Mouse (Mus musculus) liver, embryonic 14.5 days (tissue): Measurements from ENCODE around the gene Lypla2. TPM values are rescaled to one million over a fixed set of nuclear protein-coding genes. Genes with fewer than 3 reads are reported as not detected.
"Not testable (repeated sequence)": the region's sequence is repeated elsewhere in the genome, so short reads cannot be mapped to it uniquely, and the experiment has no call there.

ENCODE experiments used
- ATAC-seq: fragments of 200-750 bp; cut with Nextera tagmentation; 2 replicates; pipeline ENCODE4 v1.8.0; 2017; ENCODE audit warnings: moderate number of reproducible peaks, mild to moderate bottlenecking, moderate library complexity; ENCODE audit not compliant: insufficient read depth
- DNase-seq, 3 experiments: peaks; one replicate each; pipeline ENCODE4 v3.0.0-alpha.2; 2012 to 2013; ENCODE audit warnings: low read depth in 3 of 3, low spot score in 3 of 3
- H3K27ac ChIP-seq: fragments of 300-500 bp; sonication (generic); 2 replicates; pipeline ENCODE4 v1.5.1; 2014; ENCODE audit warnings: moderate library complexity, mild to moderate bottlenecking, control low read depth, inconsistent platforms
- H3K27me3 ChIP-seq: fragments of 300-500 bp; sonication (generic); 2 replicates; pipeline ENCODE4 v1.6.1; 2014; ENCODE audit warnings: mild to moderate bottlenecking, low read length, moderate library complexity; ENCODE audit not compliant: control insufficient read depth, insufficient read depth
- H3K36me3 ChIP-seq: fragments of 300-500 bp; sonication (generic); replicated peaks from 2 replicates; pipeline ENCODE4 v1.6.1; 2014; ENCODE audit warnings: low read depth; ENCODE audit not compliant: control insufficient read depth, insufficient read depth
- H3K4me1 ChIP-seq, 2 experiments: fragments of 200-500 bp in 1 of 2; fragments of 300-500 bp in 1 of 2; sonication (generic) in 1 of 2; replicated peaks; 2 replicates each; pipeline ENCODE4 v1.6.1; 2012 to 2014; ENCODE audit warnings: antibody characterized with exemption in 1 of 2, inconsistent platforms in 1 of 2, low read length in 1 of 2; ENCODE audit not compliant: control insufficient read depth in 2 of 2, insufficient read depth in 2 of 2
- H3K4me2 ChIP-seq: fragments of 300-500 bp; sonication (generic); 2 replicates; pipeline ENCODE4 v1.6.1; 2014; ENCODE audit warnings: low read depth, mild to moderate bottlenecking, control low read depth, moderate library complexity
- H3K4me3 ChIP-seq, 2 experiments: fragments of 200-500 bp in 1 of 2; fragments of 300-500 bp in 1 of 2; sonication (generic) in 1 of 2; 2 replicates each; pipeline ENCODE4 v1.5.1; 2012 to 2014; ENCODE audit warnings: low read depth in 2 of 2, low read length in 2 of 2, mild to moderate bottlenecking in 2 of 2, control low read depth in 1 of 2, inconsistent platforms in 1 of 2, moderate library complexity in 1 of 2; ENCODE audit not compliant: insufficient read depth in 1 of 2
- H3K9ac ChIP-seq: fragments of 300-500 bp; sonication (generic); replicated peaks from 2 replicates; pipeline ENCODE4 v1.6.1; 2014; ENCODE audit warnings: mild to moderate bottlenecking, control low read depth, moderate library complexity
- H3K9me3 ChIP-seq: fragments of 300-500 bp; sonication (generic); 2 replicates; pipeline ENCODE4 v1.6.1; 2016; ENCODE audit warnings: low read length, mixed read lengths; ENCODE audit not compliant: control insufficient read depth
- CTCF ChIP-seq: IDR thresholded peaks from 2 replicates; pipeline ENCODE4 v1.5.1; 2016; ENCODE audit warnings: antibody characterized with exemption, low read depth, control low read depth
- EP300 ChIP-seq: IDR thresholded peaks from 2 replicates; pipeline ENCODE4 v1.6.1; 2016; ENCODE audit warnings: antibody characterized with exemption, low read depth
- WGBS: fragments of 180-500 bp; shearing (Covaris S2); extraction: QIAGEN DNeasy Blood & Tissue Kit; methylation state at CpG from one replicate; pipeline ENCODE4 v1.1.7; 2014; ENCODE audit not compliant: insufficient replicate concordance; 5-methylcytosine and 5-hydroxymethylcytosine counted together
- polyA plus RNA-seq, 2 experiments: library from polyadenylated mRNA; depleted of rRNA in 1 of 2; stranded (reverse) in 1 of 2; unstranded in 1 of 2; fragments of >200 nt; fragmentation: Nextera tagmentation in 1 of 2; extraction: Ambion mirVana in 1 of 2; gene quantifications; 2 replicates each; pipeline versions ENCODE4 v1.2.1 to v1.2.3; 2012 to 2014

Lypla2 gene
- polyA plus RNA-seq, 2 experiments, result 26.5 to 30.6 TPM

DNA sequence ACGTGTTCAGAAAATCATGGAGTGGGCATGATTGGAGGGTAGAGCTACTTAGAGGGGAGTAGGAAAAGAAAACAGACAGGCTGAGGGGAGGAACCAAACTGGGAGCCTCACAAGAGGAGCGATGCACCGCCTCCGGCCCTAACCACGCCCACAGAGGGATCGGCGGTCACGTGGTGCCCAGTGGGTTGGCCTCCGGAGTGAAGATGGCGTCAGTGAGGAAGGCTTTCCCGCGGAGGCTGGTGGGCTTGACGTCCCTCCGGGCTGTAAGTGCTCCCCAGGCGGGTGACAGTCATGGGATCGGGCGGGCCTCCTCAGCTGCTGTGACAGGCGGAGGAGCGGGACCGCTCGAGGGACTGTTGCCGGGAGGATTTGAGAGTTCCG lies 26.2 kb downstream of the Lypla2 start, which contains the start of gene Hmgcl:
Hmgcl (plus strand) TSS at position 171 of the 381 bp plus-strand sequence.
- under 1% methylated on average over 22 of the region's 23 CpGs for WGBS
- 0 out of 2 replicates have a peak, but pooled peaks cover under 1% of the 10 kb centered on the region for H3K9me3 ChIP-seq
- H3K27ac ChIP-seq, result peak within 1 kb of the TSS; percentile 24
- DNase-seq (peak; percentile 82 to 90 (median 86)), ATAC-seq (peak; percentile 85)
- no peaks in the 10 kb centered on the region for H3K27me3 ChIP-seq
- H3K9ac ChIP-seq, result peak within 1 kb of the TSS; percentile 96
- peak within 1 kb of the TSS; percentile 88 to 97 for H3K4me3 ChIP-seq
- H3K4me2 ChIP-seq, result peak within 1 kb of the TSS; percentile 82
- H3K4me1 ChIP-seq, result peaks cover 6 to 14% of the 10 kb centered on the region in 2 experiments
- no peak for TF ChIP-seq CTCF
- TF ChIP-seq EP300, result no peak
- H3K36me3 ChIP-seq, result no peaks in the 10 kb centered on the region

DNA sequence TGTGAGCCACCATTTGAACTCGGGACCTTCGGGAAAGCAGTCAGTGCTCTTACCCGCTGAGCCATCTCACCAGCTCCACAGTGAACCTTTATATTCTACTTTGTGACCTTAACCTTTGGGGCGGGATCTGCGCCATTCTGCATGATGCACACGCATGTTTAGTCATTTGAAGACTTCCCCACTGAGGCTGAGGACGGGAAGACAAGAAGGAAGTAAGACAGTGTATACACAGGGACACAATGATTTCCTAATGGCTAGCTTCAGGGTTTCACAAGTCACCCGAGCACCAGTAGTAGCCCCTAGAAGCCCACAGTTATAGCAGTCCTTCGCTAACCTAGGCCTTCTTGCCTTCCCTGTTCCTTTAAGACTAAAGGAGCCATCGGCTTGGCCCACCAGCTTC lies 26.7 kb downstream of the Lypla2 start:
- H3K4me3 ChIP-seq, result peak overlapping the region; percentile 88 to 97; a peak in 3 of 4 replicates
- ATAC-seq, result no peak
- H3K9ac ChIP-seq, result peak overlapping the region; percentile 24

DNA sequence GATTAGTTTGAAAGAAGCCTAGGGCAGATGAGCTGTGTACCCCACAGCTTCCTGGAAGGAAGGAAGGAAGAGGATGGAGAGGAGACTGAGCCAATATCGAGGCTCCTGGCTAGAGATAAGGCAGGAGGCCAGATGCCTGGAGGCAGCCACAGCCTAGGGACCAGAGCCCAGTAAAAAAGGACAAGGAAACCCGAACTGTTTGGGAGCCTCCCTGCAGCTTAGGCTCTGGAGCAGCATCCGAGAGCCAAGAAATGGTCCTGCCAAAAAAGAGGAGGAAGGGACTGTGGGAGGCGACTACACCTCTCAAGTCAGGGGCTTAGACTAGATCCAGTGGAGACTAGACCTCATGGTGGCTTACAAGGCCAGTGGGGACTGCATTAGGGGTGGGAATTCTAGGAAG lies 29.0 kb downstream of the Lypla2 start:
- Histone ChIP-seq H3K4me3 (no peak overlapping the region), H3K9me3 (no peaks in the 10 kb centered on the region), H3K9ac (no peak overlapping the region), H3K4me2 (no peak overlapping the region), H3K36me3 (0 out of 2 replicates have a peak, but pooled peaks cover 2% of the 10 kb centered on the region), H3K4me1 (peaks cover 6 to 22% of the 10 kb centered on the region in 2 experiments), H3K27me3 (no peaks in the 10 kb centered on the region), H3K27ac (no peak overlapping the region)
- DNase-seq, result no peak
- TF ChIP-seq EP300 (no peak), CTCF (no peak)
- no peak for ATAC-seq
- 50% methylated on average over 4 of the region's 4 CpGs for whole genome bisulfite sequencing

More for the DNA sequence above, 26.7 kb downstream of the Lypla2 start:
- H3K9me3 ChIP-seq, result no peaks in the 10 kb centered on the region
- TF ChIP-seq CTCF (no peak), EP300 (no peak)
- H3K36me3 ChIP-seq, result no peaks in the 10 kb centered on the region
- H3K4me2 ChIP-seq, result peak overlapping the region; percentile 82
- no peaks in the 10 kb centered on the region for H3K27me3 ChIP-seq
- DNase-seq, result no peak
- peak overlapping the region; percentile 24; the same call in 1 of the 2 replicates for H3K27ac ChIP-seq
- H3K4me1 ChIP-seq, result peaks cover 6 to 14% of the 10 kb centered on the region in 2 experiments
- 61% methylated on average over 10 of the region's 10 CpGs for WGBS

DNA sequence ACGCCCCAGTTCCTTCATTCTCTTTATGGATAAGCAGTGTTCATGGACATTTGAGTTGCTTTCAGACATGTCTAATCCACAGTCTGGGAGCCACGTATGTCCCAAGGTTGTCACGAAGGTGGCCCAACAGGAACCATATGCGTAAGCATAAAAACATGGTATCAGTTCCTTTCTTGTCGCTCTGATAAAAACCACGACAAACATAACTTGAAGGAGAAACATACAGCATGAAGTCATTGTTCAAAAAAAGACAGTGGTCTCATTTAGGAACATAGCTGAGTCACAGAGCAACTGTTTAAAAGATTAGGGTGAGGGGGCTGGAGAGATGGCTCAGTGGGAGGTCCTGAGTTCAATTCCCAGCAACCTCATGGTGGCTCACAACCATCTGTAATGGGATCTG lies 30.2 kb downstream of the Lypla2 start:
- no peak for TF ChIP-seq EP300
- TF ChIP-seq CTCF, result no peak
- DNase-seq (no peak), ATAC-seq (no peak)
- no peaks in the 10 kb centered on the region for H3K27me3 ChIP-seq
- H3K9me3 ChIP-seq, result no peaks in the 10 kb centered on the region
- no peak overlapping the region for H3K4me3 ChIP-seq
- no peak overlapping the region for H3K4me2 ChIP-seq
- H3K4me1 ChIP-seq, result peaks cover 4 to 19% of the 10 kb centered on the region in 2 experiments
- no peak overlapping the region for H3K27ac ChIP-seq
- WGBS, result 44% methylated on average over 6 of the region's 6 CpGs
- peaks cover 2% of the 10 kb centered on the region; the same call in 1 of the 2 replicates for H3K36me3 ChIP-seq
- no peak overlapping the region for H3K9ac ChIP-seq

DNA sequence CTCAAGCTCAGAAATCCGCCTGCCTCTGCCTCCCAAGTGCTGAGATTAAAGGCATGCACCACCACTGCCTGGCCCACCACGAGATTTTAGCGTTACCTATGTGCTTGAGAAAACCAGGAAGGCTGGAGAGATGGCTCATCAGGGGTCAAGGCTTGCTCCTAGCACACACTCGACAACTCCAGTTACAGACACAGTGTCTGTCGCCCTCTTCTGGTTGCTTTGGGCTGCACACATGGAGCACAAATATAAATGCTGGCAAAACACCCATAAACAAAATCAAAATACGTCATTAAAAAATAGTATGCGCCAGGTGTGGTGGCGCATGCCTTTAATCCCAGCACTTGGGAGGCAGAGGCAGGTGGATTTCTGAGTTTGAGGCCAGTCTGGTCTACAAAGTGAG lies 31.4 kb downstream of the Lypla2 start:
- DNase-seq, ATAC-seq, H3K4me2 ChIP-seq, H3K27ac ChIP-seq, H3K4me3 ChIP-seq, H3K9ac ChIP-seq, H3K9me3 ChIP-seq, H3K36me3 ChIP-seq, H3K27me3 ChIP-seq: not testable (repeated sequence)
- TF ChIP-seq CTCF, result peak; percentile 81
- 75% methylated on average over 8 of the region's 8 CpGs for WGBS
- peaks cover 4 to 23% of the 10 kb centered on the region in 2 experiments for H3K4me1 ChIP-seq
